Mouse (Mus musculus) lung, adult 2 months (tissue): ENCODE measurements around the gene Mapk8.

Experiments used
- CTCF ChIP-seq: fragments of 200-500 bp; IDR thresholded peaks from 2 replicates; pipeline ENCODE4 v1.5.1; 2011; ENCODE audit warnings: mild to moderate bottlenecking, low read length, control low read depth; ENCODE audit not compliant: insufficient read depth
- POLR2A ChIP-seq: fragments of 200-500 bp; IDR thresholded peaks from 2 replicates; pipeline ENCODE4 v1.6.1; 2011; ENCODE audit warnings: low read depth, mild to moderate bottlenecking, control low read depth, low read length, borderline replicate concordance; ENCODE audit errors: extremely low read depth

DNA sequence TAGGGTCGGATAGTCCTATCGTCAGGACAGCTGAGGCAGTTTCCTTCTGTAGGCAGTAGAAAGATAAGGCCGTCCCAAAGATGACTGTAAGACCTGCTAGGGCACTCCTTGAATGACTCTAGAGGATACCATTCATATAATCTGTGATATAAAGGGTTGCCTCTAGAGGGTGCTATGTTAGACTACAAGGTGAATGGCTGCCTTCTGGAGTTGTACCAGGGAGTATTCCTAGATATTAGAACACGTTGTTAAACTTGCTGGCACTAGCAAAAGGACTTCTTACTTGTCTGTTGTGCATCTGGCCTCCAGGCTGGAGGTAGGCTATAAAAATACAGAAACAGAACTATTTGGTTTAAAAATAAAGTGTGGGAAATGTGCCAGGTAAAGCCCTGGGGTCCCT, 116.0 kb downstream of the Mapk8 start:
- TF ChIP-seq CTCF (no peak), POLR2A (no peak)
